Mouse (Mus musculus) ES-E14 (cell line): Measurements from ENCODE around the gene Rab34.

Source experiments
- CHD2 ChIP-seq: IDR thresholded peaks from 2 replicates; pipeline ENCODE4 v1.6.1; 2014; ENCODE audit warnings: mild to moderate bottlenecking, low read depth, low read length, inconsistent platforms
- MAFK ChIP-seq: IDR thresholded peaks from 2 replicates; pipeline ENCODE4 v1.6.1; 2014; ENCODE audit warnings: mild to moderate bottlenecking, low read depth, low read length, inconsistent platforms; ENCODE audit not compliant: insufficient read depth
- ZC3H11A ChIP-seq: IDR thresholded peaks from 2 replicates; pipeline ENCODE4 v1.6.1; 2012; ENCODE audit warnings: low read depth, mild to moderate bottlenecking, inconsistent platforms, low read length, borderline replicate concordance
- ZNF384 ChIP-seq: IDR thresholded peaks from 2 replicates; pipeline ENCODE4 v1.6.1; 2012; ENCODE audit warnings: low read depth, low read length, inconsistent platforms

GRCm38 (mm10) chr11:78171328-78171727, 16.9 kb upstream of the Rab34 start:
- TF ChIP-seq ZNF384: peak; percentile 97
- peak; percentile 70; the same call in 1 of the 2 replicates for TF ChIP-seq MAFK
- TF ChIP-seq CHD2: no peak
- TF ChIP-seq ZC3H11A: no peak
